Mouse (Mus musculus): ENCODE measurements around the gene Klhl3. TPM values are rescaled to one million over a fixed set of nuclear protein-coding genes. Genes with fewer than 3 reads are reported as not detected.

Gene Klhl3
- polyA plus RNA-seq, 1 experiment = 24.8 TPM

DNA sequence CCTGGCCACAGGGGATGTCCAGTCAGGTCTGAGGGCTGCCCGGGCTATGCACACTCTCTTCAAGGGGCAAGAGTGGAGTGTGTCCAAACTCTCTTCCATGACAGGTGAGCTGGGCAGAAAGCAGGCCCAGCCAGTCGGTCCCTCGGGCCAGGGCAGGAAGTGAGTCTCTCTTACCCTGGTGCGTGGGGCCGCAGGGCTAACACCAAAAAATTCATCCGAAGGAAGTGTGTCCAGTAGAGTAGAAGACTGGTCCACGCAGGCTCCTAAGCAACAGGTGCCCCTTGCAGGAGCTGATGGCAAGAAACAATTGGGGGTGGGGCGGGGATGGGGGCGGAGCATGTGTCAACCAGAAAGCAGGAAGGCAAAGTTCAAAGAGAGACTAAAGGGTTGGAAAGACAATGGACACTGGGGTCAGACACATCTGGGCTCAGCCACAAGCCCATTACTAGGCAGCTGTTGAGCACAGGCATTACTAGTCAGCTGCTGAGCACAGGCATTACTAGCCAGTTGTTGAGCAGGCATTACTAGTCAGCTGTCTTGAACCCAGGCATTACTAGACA lies 90.3 kb downstream of the Klhl3 start:
- Histone ChIP-seq H3K27ac (ENCODE audit: insufficient read depth, low read length) (no peak overlapping the region), H3K4me1 (ENCODE audit: control insufficient read depth, insufficient read depth, low read length) (peaks cover 7% of the 10 kb centered on the region), H3K4me3 (ENCODE audit: insufficient read depth, low read length) (no peak overlapping the region)
- TF ChIP-seq CTCF (IDR thresholded peaks at IDR 0.05; ENCODE audit: extremely low read depth, insufficient read depth, low read length) (no peak), POLR2A (IDR thresholded peaks at IDR 0.05; ENCODE audit: extremely low read depth, insufficient read depth, low read length) (no peak)

- Histone ChIP-seq H3K27ac (ENCODE audit: insufficient read depth, low read length) (no peak overlapping the region), H3K4me1 (ENCODE audit: control insufficient read depth, insufficient read depth, low read length) (peaks cover 5% of the 10 kb centered on the region), H3K4me3 (ENCODE audit: insufficient read depth, low read length) (no peak overlapping the region)
- no peak for TF ChIP-seq CTCF (IDR thresholded peaks at IDR 0.05; ENCODE audit: extremely low read depth, insufficient read depth, low read length)
- no peak for TF ChIP-seq POLR2A (IDR thresholded peaks at IDR 0.05; ENCODE audit: extremely low read depth, insufficient read depth, low read length)
Observed at GRCm38 (mm10) chr13:58020428-58020827, 93.0 kb downstream of the Klhl3 start.

DNA sequence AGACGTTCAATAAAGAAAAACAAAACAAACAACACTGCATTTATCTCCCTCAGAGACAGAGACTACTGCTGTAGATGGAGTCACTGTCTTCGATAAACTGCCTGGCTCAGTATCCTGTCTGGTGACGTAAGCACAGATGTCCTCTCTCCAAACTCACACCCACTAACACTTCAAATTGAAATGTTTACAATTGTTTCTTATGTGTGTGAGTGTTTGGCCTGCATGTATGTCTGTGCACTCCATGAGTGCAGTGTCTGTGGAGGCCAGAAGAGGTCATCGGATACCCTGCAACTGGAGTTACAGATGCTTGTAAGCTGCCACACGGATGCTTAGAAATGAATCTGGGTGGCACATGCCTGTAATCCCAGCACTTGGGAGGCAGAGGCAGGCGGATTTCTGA lies 96.1 kb downstream of the Klhl3 start:
- no peak overlapping the region for H3K4me3 ChIP-seq (ENCODE audit: insufficient read depth, low read length)
- no peak overlapping the region for H3K27ac ChIP-seq (ENCODE audit: insufficient read depth, low read length)
- TF ChIP-seq CTCF (IDR thresholded peaks at IDR 0.05; ENCODE audit: extremely low read depth, insufficient read depth, low read length) = no peak
- no peak for TF ChIP-seq POLR2A (IDR thresholded peaks at IDR 0.05; ENCODE audit: extremely low read depth, insufficient read depth, low read length)
- peaks cover 3% of the 10 kb centered on the region for H3K4me1 ChIP-seq (ENCODE audit: control insufficient read depth, insufficient read depth, low read length)

- Histone ChIP-seq H3K4me1 (ENCODE audit: control insufficient read depth, insufficient read depth, low read length) (peaks cover 3% of the 10 kb centered on the region), H3K4me3 (ENCODE audit: insufficient read depth, low read length) (no peak overlapping the region), H3K27ac (ENCODE audit: insufficient read depth, low read length) (no peak overlapping the region)
- TF ChIP-seq CTCF (IDR thresholded peaks at IDR 0.05; ENCODE audit: extremely low read depth, insufficient read depth, low read length) (peak; percentile 85), POLR2A (IDR thresholded peaks at IDR 0.05; ENCODE audit: extremely low read depth, insufficient read depth, low read length) (no peak)
Observed at GRCm38 (mm10) chr13:58012067-58012925, 101.1 kb downstream of the Klhl3 start.

GRCm38 (mm10) chr13:58011526-58011925 lies 101.9 kb downstream of the Klhl3 start:
- TF ChIP-seq POLR2A (IDR thresholded peaks at IDR 0.05; ENCODE audit: extremely low read depth, insufficient read depth, low read length) (no peak), CTCF (IDR thresholded peaks at IDR 0.05; ENCODE audit: extremely low read depth, insufficient read depth, low read length) (no peak)
- no peak overlapping the region for H3K27ac ChIP-seq (ENCODE audit: insufficient read depth, low read length)

GRCm38 (mm10) chr13:58010416-58010815 lies 103.0 kb downstream of the Klhl3 start:
- H3K4me1 ChIP-seq (ENCODE audit: control insufficient read depth, insufficient read depth, low read length) = peaks cover 3% of the 10 kb centered on the region
- H3K27ac ChIP-seq (ENCODE audit: insufficient read depth, low read length) = no peak overlapping the region
- no peak for TF ChIP-seq POLR2A (IDR thresholded peaks at IDR 0.05; ENCODE audit: extremely low read depth, insufficient read depth, low read length)
- H3K4me3 ChIP-seq (ENCODE audit: insufficient read depth, low read length) = no peak overlapping the region

More at GRCm38 (mm10) chr13:58011526-58011925, 101.9 kb downstream of the Klhl3 start:
- peaks cover 3% of the 10 kb centered on the region for H3K4me1 ChIP-seq (ENCODE audit: control insufficient read depth, insufficient read depth, low read length)
- H3K4me3 ChIP-seq (ENCODE audit: insufficient read depth, low read length) = no peak overlapping the region

- H3K4me1 ChIP-seq (ENCODE audit: control insufficient read depth, insufficient read depth, low read length) = no peaks in the 10 kb centered on the region
- H3K4me3 ChIP-seq (ENCODE audit: insufficient read depth, low read length) = no peak overlapping the region
- no peak overlapping the region for H3K27ac ChIP-seq (ENCODE audit: insufficient read depth, low read length)
- TF ChIP-seq CTCF (IDR thresholded peaks at IDR 0.05; ENCODE audit: extremely low read depth, insufficient read depth, low read length) = no peak
- TF ChIP-seq POLR2A (IDR thresholded peaks at IDR 0.05; ENCODE audit: extremely low read depth, insufficient read depth, low read length) = no peak
Observed at GRCm38 (mm10) chr13:58009275-58009674, 104.1 kb downstream of the Klhl3 start.

GRCm38 (mm10) chr13:58008038-58008364 lies 105.4 kb downstream of the Klhl3 start:
- Histone ChIP-seq H3K4me1 (ENCODE audit: control insufficient read depth, insufficient read depth, low read length) (no peaks in the 10 kb centered on the region), H3K27ac (ENCODE audit: insufficient read depth, low read length) (no peak overlapping the region), H3K4me3 (ENCODE audit: insufficient read depth, low read length) (no peak overlapping the region)
- TF ChIP-seq POLR2A (IDR thresholded peaks at IDR 0.05; ENCODE audit: extremely low read depth, insufficient read depth, low read length) = no peak
- no peak for TF ChIP-seq CTCF (IDR thresholded peaks at IDR 0.05; ENCODE audit: extremely low read depth, insufficient read depth, low read length)

DNA sequence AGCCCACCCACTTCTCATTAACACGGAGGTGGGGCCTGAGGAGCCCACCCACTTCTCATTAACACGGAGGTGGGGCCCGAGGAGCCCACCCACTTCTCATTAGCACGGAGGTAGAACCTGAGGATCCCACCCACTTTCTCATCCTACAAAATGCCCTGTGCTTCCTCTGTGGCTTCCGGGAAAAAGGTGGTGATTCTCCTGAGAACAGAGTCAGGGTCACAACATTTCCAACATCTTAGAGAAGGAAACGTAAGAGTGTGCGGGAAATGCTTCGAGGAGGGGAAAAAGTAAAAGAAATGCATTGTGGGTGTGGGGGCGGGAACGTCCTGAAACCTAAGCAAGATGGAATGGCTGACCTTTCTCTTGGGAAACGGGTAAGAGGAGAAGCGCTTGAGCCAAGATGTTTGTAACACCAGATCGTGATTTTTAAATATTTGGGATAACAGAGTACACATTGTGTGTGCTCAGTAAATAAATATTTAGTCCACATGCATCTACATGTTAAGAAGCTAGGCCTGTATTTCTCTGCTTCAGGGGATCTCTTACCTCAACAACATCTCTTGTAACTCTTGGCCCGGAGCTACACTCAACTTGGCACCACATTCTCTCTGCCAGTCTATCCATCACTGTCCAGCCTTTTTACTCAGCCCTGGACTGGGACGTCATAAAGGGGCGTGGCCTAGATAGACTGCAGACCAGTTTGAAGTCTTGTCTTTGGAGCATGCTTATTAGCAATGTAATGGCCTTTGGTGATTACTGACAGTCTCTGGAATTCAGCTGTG lies 105.9 kb downstream of the Klhl3 start:
- Histone ChIP-seq H3K27ac (ENCODE audit: insufficient read depth, low read length) (no peak overlapping the region), H3K4me3 (ENCODE audit: insufficient read depth, low read length) (no peak overlapping the region), H3K4me1 (ENCODE audit: control insufficient read depth, insufficient read depth, low read length) (no peaks in the 10 kb centered on the region)
- TF ChIP-seq CTCF (IDR thresholded peaks at IDR 0.05; ENCODE audit: extremely low read depth, insufficient read depth, low read length) (no peak), POLR2A (IDR thresholded peaks at IDR 0.05; ENCODE audit: extremely low read depth, insufficient read depth, low read length) (no peak)
